Mouse (Mus musculus): Measurements from ENCODE around the gene Dmrt3.

The Dmrt3 gene

DNA sequence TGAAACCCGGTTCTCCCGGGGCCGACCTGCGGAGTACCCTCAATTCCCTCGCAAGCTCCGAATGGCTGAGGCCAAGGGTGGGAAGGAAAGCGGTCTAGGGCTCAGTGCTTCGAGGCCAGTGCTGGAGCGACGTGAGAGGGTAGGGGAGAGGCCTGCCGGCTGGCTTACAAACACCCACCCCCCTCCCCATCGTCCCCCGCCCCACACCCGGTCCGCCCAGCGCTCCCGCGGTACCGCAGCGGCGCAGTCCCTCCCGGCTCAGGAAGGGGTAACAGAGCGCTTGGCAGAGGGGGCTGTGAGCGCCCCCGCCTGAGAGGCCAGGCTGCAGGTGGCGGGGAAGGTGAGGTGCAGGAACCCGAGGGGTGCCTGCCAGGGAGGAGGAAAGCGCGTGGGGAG lies at the start of gene Dmrt3:
Gene Dmrt3 (plus strand): TSS at position 287 of the 396 bp plus-strand sequence.
- DNase-seq (ENCODE audit: inconsistent ontology term): no peak

DNA sequence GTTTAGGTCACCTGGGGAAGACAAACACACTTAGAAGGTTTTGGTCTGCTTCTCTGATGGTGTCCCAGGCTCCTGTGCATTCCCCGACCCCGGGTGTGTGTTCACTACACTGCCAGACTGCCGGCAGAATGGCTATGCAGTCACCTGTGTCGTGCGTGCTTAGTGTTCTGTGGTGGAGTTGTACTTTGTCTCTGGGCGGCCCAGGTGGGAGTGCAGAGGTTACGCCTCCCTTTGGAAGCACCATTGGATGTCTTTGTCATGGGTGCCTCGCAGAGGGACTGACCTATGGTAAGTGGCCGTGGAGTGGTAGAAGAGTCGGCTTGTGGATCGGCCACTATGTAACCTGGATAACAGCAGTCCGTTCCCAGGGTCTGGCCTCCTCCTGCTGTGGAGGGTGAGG lies 45.7 kb upstream of the Dmrt3 start:
- no peak for DNase-seq (ENCODE audit: inconsistent ontology term)

DNA sequence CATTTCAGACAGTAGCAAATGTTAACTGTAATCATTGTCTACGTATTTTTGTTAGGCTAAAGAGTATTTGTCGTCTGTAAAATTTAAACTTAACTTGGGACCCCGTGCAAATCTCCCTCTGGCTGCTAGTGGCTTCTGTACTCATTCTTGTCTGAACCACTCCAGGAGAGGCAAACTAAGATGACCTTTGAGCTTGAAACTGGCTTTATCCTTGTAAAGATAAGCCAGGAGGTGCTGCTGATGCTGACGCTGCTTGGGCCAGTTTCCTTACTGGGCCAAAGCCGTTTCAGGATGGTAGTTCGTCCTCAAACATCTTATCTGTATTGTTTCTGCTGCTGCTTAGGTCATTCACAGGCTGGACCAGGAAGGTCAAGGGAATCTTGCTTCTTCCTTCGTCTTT lies 40.3 kb upstream of the Dmrt3 start:
- no peak for DNase-seq (ENCODE audit: inconsistent ontology term)

DNA sequence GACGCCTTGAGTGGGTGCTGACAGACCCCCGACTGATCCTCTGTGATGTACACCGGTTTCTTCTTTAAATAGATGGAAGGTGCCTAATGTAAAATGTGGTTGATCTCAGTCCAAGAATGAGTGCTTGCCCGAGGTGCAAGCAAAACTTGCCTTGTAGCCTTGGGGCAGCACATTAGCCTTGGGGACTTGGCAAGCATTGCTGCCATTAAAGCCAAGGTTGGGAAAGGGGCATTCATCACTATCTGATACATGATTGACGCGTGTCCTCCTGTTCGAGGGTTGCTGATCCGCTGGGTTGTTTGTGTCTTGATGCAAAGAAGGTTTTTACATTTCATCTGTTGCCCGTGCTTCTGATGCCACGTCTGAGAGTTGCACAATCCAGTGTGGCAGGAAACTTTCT lies 35.7 kb upstream of the Dmrt3 start:
- no peak for DNase-seq (ENCODE audit: inconsistent ontology term)

DNA sequence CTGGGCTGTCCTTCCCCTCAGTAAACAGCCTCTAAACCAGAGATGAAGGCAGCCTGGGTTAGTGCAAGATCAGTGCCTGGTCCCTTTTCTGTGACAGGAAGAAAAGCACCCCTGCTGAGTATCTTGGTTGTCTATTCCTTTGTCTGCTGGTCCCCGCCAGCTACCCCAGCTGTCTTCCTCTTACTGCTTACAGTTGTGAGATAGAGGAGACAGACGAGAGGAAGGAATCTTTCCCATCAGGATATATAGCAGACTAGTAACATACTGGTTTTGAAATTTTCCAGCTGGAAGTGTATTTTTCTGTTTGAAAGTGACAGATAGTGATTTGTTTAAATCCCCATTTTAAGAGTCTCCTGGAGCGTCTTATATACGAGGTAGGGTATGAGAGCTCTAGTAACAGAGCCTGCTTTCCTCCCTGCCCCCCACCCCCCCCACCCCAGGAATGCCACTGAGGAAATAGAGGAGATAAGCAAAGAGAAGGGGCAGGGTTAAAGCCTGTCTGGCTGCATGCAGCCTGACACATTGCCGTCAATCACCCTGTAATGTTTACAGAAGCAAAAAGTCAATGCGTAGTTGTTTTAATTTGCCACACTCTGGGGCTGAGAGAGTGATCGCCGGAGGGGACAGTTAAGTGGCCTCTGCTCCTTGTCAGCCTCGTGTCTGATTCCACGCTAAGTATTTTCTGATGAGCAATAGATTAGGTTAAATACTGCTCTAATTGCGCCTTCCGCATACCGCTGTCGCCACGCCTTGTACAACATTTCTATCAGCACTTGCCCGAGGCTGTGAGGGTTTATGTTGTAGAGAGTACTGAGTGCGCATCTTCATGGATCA lies 34.9 kb upstream of the Dmrt3 start:
- no peak for DNase-seq (ENCODE audit: inconsistent ontology term)

DNA sequence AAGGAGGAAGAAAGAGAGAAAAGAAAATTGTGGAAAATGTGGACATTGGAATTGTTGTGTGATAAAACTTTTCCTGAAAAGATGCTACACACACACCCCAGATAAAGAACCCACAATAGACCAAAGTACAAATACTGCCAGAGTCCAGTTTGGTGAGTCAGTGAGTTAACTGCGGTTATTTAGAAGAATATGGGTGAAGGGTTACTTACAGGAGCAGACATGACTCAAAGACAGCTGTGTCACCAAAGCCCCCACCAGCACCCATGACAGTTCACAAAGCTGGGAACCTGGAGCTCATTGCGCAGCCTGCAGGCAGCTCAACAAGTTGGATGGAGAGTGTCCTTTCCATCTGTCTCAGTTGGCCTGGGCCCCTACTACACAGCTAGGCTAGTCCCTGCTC lies 31.7 kb upstream of the Dmrt3 start:
- DNase-seq (ENCODE audit: inconsistent ontology term): no peak

DNA sequence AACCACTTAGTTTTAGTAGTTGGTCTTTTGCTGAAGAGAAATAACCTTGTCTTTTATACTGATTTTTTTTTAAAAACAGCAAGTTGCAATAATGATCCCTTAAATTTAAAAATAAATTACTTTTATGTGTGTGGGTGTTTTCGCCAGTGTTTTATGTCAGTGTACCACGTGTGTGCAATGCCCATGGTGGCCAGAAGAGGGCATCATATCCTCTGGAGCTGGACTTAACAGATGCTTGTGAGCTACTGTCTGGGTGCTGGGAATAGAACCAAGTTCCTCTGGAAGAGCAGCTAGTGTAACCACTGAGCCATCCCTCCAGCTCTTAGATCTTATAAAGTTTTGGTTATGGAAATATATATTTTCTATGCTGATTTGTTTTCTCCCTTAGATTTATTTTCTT lies 30.7 kb upstream of the Dmrt3 start:
- DNase-seq (ENCODE audit: inconsistent ontology term): no peak

DNA sequence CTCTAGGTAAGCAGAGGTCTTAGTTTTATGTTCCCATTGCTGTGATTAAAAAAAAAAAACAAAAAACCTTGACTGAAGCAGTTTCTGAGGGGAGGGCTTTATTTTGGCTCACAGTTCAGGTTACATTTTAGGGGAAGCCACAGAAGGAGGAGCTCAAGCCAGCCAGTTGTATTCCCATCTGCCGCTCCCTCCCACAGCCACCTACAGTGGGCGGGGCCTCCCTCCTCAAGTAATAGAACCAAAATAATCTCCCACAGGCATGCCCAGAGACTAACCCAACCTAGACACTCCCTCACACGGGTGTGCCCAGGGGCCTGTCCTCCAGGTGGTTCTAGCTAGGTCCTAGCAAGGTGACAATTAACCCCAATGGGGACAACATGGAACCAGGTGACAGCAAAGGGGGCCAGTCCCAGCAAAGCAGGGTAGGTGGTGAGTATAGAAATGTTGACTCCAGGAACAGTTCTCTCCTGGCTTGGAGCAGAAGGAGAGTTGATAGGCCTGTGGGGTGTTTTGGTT lies 12.3 kb upstream of the Dmrt3 start:
- DNase-seq (ENCODE audit: inconsistent ontology term): no peak

DNA sequence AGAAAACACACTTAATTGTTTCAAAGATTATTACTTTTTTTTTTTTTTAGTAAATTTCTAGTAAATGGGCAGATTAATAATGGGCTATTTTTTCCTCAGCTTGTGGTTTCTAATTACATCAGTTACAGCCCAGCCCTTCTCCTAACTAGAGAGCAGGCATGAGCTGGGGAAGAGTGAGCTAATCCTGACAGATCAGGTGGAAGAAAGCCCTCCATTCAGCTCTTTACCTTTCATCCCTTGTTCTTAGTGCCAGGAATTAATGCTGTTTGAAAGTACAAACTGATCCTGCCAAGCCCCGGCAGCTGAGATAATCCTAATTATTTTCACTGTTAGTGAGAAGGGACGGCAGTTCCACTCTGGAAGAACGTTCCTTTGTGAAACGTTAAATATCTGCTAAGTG lies 11.5 kb upstream of the Dmrt3 start:
- DNase-seq (ENCODE audit: inconsistent ontology term): no peak

DNA sequence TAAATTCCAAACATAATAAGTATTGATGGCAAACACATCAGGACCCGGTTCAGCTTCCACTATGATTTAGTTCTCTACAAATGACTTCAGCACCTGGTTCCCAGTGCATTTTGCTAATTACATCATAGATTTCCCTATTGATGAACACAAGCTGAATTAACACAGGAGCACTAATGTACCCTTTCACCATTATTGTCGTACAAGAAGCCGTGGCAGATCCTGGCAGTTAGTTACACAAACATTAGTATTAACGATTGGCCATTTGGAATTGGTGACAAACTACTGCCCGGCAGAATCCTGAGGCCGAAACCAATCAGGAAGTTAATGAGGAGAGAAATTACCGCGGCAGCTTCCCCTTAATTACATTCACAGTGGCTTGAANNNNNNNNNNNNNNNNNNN lies 8.1 kb upstream of the Dmrt3 start:
- no peak for DNase-seq (ENCODE audit: inconsistent ontology term)

DNA sequence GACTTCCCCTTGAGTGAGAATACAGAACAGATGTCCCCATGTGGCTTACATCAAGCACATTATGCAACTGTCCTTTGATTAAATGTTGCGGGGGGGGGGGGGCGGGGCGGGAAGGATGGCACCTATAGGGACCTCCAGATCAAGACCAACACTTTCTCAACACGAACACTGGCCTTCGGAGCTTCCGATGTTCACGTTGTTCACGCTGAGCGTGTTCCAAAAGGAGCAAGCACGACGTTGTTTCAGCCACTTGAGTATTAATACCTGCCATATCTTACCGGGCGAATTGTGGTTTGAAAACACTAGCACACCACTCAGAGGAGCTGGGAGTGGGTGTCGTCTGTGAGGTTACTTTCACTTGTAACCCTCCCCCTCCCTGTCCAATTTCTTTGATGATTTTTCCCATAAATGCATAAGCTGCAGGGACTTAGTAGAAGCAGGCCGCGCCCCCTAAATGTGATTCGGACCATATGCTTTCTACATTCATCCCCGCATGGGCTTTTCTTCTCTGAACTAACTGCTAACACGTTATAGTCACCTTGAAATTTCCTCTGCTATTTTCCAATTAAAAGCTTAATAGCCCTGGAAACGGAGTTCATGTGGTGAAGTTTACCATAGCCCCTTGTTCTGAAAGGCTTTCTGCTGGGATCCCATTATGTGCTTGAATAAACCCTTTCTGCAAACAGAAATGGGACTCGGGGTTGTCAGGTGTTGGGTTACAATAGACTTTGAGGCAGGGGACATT lies 2.5 kb upstream of the Dmrt3 start:
- DNase-seq (ENCODE audit: inconsistent ontology term): no peak

DNA sequence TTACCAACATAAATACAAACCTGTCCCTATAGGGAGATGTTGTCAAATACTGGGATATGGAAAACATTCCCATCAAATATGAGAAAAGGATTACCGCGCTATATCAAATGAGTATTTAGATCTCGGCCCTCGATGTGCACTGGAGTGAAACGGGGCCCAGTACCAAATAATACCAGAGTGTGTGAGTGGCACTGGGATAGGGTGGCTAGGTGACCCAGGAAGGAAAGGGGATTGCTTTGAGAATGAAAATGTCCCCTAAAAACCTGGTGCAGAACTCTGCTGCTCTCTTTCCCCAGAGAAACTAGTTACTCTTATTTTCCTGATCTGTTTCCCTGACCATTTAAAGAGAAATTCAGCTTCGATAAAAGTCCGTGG lies 1.9 kb upstream of the Dmrt3 start:
- DNase-seq (ENCODE audit: inconsistent ontology term): no peak

DNA sequence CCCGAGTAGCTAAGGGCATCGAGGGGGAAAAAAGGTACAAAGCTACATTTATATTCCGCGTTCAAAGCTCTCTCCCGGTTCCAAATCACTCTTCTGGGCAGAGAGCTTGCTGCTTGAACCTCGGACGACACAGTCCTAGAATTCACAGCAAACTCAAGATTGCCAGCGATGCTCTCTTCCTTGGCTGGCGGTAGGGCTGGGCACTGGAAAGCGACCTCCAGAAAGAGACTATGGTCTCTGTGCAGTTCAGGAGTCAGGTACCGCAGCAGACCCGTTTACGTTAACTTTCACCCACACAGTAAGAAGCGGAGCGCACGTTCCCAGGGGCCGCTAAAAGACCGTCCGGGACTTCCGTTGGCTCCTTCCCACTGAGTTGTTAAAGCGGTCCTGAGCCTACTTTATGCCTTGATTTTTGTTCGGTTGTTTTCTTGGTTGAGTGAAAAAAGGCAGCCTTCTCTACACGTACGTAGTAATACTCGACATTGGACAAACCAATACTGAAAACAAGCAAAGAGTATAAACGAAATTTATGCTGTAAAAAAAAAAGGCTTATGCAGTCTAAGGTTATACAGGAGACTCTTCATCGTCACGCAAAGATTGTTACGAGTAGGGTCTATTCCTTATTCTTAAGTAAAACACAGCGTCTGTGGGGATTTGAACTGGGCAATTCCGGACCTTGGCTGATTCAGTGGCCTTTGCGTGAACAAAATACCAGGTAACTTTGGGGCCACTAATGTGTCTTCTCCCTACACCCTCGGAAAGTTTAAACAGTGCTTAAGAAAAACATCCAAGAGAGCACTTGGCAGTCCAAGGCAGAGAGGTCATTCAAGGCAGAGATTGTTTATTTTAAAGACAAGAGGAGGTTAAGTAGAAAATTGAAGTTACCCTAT lies 895 bp upstream of the Dmrt3 start:
- no peak for DNase-seq (ENCODE audit: inconsistent ontology term)

DNA sequence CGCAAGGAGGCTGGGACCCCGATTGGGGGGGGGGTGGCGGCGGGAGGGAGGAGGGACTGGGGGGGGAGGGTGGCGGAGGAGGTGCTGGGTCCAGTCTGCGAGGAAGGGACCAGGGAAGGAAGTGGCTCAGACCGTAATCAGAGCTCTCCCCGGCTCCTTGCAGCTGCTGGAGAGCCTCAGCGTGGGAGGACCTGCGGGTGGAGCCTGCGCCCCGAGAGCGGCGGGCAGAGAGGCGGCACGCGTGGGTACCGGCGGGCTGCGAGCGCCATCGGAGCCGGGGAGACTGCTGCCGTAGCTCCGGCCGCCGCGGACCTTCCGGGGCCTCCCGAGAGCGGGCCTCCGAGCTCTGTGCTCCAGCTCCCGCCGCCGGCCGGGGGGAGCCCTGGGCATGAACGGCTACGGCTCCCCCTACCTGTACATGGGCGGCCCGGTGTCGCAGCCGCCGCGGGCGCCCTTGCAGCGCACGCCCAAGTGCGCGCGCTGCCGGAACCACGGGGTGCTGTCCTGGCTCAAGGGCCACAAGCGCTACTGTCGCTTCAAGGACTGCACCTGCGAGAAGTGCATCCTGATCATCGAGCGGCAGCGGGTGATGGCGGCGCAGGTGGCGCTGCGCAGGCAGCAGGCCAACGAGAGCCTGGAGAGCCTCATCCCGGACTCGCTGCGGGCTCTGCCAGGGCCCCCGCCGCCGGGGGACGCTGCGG lies 460 bp downstream of the Dmrt3 start:
- peak; percentile 23 for DNase-seq (ENCODE audit: inconsistent ontology term)

DNA sequence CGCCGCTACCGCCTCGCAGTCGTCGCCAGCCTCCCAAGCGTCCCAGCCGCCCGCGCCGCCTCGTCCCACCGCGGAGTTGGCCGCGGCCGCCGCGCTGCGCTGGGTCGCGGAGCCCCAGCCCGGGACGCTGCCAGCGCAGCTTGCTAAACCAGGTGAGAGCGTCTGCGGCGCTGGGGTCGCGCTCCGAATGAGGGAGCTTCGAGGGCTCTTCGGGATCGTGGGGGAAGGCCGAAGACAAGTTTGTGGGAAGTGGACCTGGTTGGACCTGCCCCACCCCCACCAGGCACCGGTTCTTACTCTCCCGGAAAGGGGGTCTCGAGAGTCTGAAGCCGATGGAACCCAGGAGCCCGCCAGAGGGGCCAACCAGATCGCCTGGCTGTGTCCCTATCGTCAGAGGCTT lies 1.0 kb downstream of the Dmrt3 start:
- no peak for DNase-seq (ENCODE audit: inconsistent ontology term)

DNA sequence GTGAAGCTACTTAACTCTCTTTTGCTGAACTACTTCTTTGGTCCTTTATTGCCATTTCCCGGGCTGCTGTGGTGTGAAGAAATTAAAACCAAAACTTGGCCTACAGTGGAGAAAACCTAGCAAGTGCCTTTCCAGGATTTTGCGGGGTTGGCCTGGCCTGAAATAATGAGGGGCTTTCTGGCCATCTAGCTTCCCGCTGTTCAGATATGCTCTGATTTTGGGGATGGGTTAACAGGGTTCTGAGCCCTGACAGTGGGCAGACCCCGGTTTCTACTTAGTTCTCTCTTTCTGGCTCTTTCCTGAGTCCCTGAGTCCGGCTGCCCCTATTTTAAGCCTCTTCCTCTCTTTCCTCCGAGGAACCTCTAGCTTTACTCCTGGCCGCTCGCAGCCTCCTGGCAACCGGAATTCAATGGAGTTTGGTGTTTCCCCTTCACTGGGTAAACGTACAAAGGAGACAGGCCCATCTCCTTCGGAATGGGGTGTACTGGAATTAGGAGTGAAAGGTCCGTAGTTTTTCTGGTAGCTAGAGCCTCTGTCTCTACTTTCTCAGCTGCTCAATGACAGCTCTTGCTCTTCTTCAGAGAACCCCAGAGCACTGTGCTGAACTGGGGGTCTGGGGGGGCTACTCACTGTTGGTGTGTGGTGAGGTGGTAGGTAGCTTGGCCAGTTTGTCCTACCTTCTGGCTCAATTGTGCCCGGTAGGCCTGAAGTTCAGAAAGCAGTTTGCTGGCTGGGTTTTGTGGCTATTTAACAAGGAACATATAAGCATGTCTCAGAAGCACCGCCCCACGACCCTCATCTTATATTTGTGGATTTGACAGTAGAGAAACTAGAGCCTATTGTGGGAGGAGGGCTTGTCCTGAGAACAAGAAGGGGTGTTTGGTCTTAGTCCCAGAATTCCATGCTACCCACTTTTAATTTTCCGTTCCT lies 2.0 kb downstream of the Dmrt3 start:
- DNase-seq (ENCODE audit: inconsistent ontology term): no peak

DNA sequence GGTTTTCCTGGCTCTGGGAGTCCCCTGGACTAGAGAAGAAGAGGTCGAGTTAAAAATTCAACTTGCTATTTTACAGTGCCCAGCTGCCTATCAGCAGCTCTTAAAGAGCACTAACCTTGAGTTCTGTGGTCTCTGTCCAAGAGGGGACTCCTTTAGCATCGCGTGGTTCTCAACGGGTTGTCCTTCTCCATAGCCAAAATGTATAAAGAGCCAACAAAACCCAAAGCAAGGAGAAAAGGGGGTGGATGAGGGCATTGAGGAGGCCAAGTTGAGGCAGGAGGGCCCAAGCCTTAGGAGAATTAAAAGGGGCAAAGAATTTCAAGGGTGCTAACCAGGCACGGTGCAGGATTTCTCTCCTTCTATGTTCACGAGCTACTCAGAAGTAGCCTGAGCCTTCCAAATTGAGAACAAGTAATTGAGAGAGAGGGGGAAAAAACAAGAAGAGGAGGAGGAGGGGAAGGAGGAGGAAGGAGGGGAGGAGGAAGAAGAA lies 2.8 kb downstream of the Dmrt3 start:
- no peak for DNase-seq (ENCODE audit: inconsistent ontology term)

DNA sequence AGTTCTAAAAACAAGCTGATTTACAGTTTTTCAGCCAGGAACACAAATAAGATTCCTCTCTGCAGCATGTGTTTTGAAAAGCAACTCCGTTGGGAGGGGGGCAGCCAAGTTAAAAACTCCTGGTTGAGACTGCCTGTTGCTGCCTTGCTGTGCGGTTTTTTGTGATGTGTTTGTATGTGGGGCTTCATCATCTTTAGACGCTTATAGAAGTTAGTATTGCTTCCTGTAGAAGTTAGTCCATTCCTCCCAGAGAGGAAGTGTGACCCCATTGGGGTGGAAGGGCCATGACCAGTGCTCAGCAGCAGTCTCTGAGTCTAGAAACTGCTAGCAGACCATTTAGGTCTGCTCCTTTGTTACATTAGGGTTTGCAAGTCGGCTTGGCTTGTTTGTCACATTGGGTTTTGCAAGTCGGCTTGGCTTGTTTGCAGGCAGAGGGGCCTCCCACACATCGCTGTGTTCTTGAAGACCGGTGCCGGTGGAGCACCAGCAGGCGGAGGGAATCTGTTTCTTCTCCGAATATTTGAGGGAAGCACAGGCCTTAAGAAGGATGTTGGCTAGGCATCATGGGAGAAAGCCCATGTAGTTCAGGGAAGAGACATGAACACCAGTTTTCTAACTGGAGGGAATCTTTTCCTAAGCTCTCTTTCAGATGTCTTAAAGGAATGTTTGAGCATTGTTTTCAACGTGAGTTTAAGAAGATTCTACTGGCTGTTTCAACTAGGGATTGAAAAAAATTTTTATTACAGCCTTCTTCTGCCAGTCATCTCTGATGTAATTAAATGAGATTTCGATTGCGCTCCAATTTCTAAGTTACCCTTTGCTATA lies 3.6 kb downstream of the Dmrt3 start:
- no peak for DNase-seq (ENCODE audit: inconsistent ontology term)

DNA sequence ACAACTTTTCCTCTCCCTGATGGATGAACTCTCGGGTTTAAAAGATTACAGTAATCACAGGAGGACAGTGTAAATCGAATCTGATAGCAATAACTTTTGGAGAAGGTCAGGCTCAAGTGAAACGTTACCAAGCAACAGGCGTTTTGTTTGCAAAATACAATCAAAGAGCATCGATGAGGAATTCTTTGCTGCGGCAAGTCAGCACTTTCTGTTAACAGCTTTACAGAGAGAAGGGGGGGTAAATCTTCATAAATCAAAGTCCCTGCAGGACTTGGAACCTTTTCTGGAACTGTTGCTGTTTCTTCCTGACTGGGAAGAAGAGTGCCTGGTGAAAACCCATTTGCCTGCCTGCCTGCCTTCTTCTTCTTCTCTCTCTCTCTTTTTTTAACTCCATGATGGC lies 5.8 kb downstream of the Dmrt3 start:
- DNase-seq (ENCODE audit: inconsistent ontology term): no peak

All from Muller cell, postnatal 12 days (primary cell).